Mouse (Mus musculus) stomach, embryonic 15.5 days (tissue): ENCODE data around the gene Prrt4. TPM values are rescaled to one million over a fixed set of nuclear protein-coding genes. Genes with fewer than 3 reads are reported as not detected.

Experiments used
- ATAC-seq: fragments of 200-750 bp; cut with Nextera tagmentation; 2 replicates; pipeline ENCODE4 v1.8.0; 2017; ENCODE audit warnings: low read depth, moderate number of reproducible peaks, moderate TSS enrichment; ENCODE audit not compliant: insufficient read depth, low FRiP score
- H3K27ac ChIP-seq: fragments of 300-500 bp; sonication (generic); 2 replicates; pipeline ENCODE4 v1.5.1; 2015; ENCODE audit warnings: mild to moderate bottlenecking, inconsistent platforms
- H3K27me3 ChIP-seq: fragments of 300-500 bp; sonication (generic); replicated peaks from 2 replicates; pipeline ENCODE4 v1.6.1; 2015; ENCODE audit warnings: inconsistent platforms
- H3K36me3 ChIP-seq: fragments of 300-500 bp; sonication (generic); 2 replicates; pipeline ENCODE4 v1.6.1; 2015; ENCODE audit warnings: inconsistent platforms
- H3K4me1 ChIP-seq: fragments of 300-500 bp; sonication (generic); 2 replicates; pipeline ENCODE4 v1.6.1; 2015; ENCODE audit warnings: inconsistent platforms
- H3K4me2 ChIP-seq: fragments of 300-500 bp; sonication (generic); 2 replicates; pipeline ENCODE4 v1.6.1; 2015; ENCODE audit warnings: mild to moderate bottlenecking, inconsistent platforms
- H3K4me3 ChIP-seq: fragments of 300-500 bp; sonication (generic); replicated peaks from 2 replicates; pipeline ENCODE4 v1.5.1; 2015; ENCODE audit warnings: inconsistent platforms
- H3K9ac ChIP-seq: fragments of 300-500 bp; sonication (generic); 2 replicates; pipeline ENCODE4 v1.6.1; 2015; ENCODE audit warnings: inconsistent platforms
- H3K9me3 ChIP-seq: fragments of 300-500 bp; sonication (generic); 2 replicates; pipeline ENCODE4 v1.6.1; 2016; ENCODE audit warnings: inconsistent platforms
- WGBS: fragments of 180-500 bp; shearing (Covaris S2); methylation state at CpG from one replicate; pipeline ENCODE4 v1.1.7; 2015; 5-methylcytosine and 5-hydroxymethylcytosine counted together
- polyA plus RNA-seq: library from polyadenylated mRNA; unstranded; fragments of >200 nt; fragmentation: Nextera tagmentation; extraction: Ambion mirVana; gene quantifications from 2 replicates; pipeline ENCODE4 v1.2.1, GENCODE M21; 2015

Prrt4 gene
- polyA plus RNA-seq, 1 experiment from 2014 or later = 0.58 TPM

GRCm38 (mm10) chr6:29195846-29196698, 16.7 kb upstream of the Prrt4 start:
- no peak overlapping the region for H3K4me3 ChIP-seq
- H3K27me3 ChIP-seq = peaks cover 3% of the 10 kb centered on the region; the same call in 1 of the 2 replicates
- ATAC-seq = no peak
- no peak overlapping the region for H3K4me2 ChIP-seq
- WGBS = 72% methylated on average over 5 of the region's 5 CpGs
- H3K27ac ChIP-seq = no peak overlapping the region
- H3K9ac ChIP-seq = no peak overlapping the region
- no peaks in the 10 kb centered on the region for H3K36me3 ChIP-seq
- H3K9me3 ChIP-seq = no peaks in the 10 kb centered on the region
- no peaks in the 10 kb centered on the region for H3K4me1 ChIP-seq

- Histone ChIP-seq H3K9me3 (no peaks in the 10 kb centered on the region), H3K4me1 (no peaks in the 10 kb centered on the region), H3K4me2 (no peak overlapping the region), H3K36me3 (no peaks in the 10 kb centered on the region), H3K4me3 (no peak overlapping the region), H3K27me3 (peaks cover 3% of the 10 kb centered on the region; the same call in 1 of the 2 replicates), H3K9ac (no peak overlapping the region), H3K27ac (no peak overlapping the region)
- WGBS = 73% methylated on average over 5 of the region's 5 CpGs
- ATAC-seq = no peak
These were observed 15.8 kb upstream of the Prrt4 start for GRCm38 (mm10) chr6:29195146-29195545.

- H3K27ac ChIP-seq = no peak overlapping the region
- no peak overlapping the region for H3K9ac ChIP-seq
- no peaks in the 10 kb centered on the region for H3K4me1 ChIP-seq
- no peaks in the 10 kb centered on the region for H3K36me3 ChIP-seq
- H3K4me2 ChIP-seq = no peak overlapping the region
- H3K4me3 ChIP-seq = no peak overlapping the region
- ATAC-seq = no peak
- WGBS = 65% methylated on average over 15 of the region's 15 CpGs
- H3K9me3 ChIP-seq = no peaks in the 10 kb centered on the region
- peaks cover 3% of the 10 kb centered on the region; the same call in 1 of the 2 replicates for H3K27me3 ChIP-seq
These were observed 14.8 kb upstream of the Prrt4 start for GRCm38 (mm10) chr6:29193961-29194750.

GRCm38 (mm10) chr6:29187936-29188335, 8.6 kb upstream of the Prrt4 start:
- Histone ChIP-seq H3K27me3 (no peaks in the 10 kb centered on the region; the same call in 1 of the 2 replicates), H3K4me3 (no peak overlapping the region), H3K9me3 (no peaks in the 10 kb centered on the region), H3K9ac (no peak overlapping the region), H3K4me2 (no peak overlapping the region), H3K27ac (no peak overlapping the region), H3K36me3 (no peaks in the 10 kb centered on the region), H3K4me1 (no peaks in the 10 kb centered on the region)
- no peak for ATAC-seq
- WGBS = 61% methylated on average over 1 of the region's 1 CpGs

- Histone ChIP-seq H3K9me3 (no peaks in the 10 kb centered on the region), H3K4me2 (peak overlapping the region; percentile 82), H3K27me3 (peaks cover 20% of the 10 kb centered on the region; the same call in 1 of the 2 replicates), H3K9ac (no peak overlapping the region), H3K27ac (no peak overlapping the region), H3K36me3 (no peaks in the 10 kb centered on the region), H3K4me3 (peak overlapping the region; percentile 48), H3K4me1 (0 out of 2 replicates have a peak, but pooled peaks cover 5% of the 10 kb centered on the region)
- 50% methylated on average over 8 of the region's 8 CpGs for WGBS
- no peak for ATAC-seq
These were observed 459 bp upstream of the Prrt4 start for GRCm38 (mm10) chr6:29179843-29180242.

- no peak overlapping the region for H3K27ac ChIP-seq
- H3K9ac ChIP-seq = no peak overlapping the region
- H3K9me3 ChIP-seq = no peaks in the 10 kb centered on the region
These were observed 1.2 kb downstream of the Prrt4 start for GRCm38 (mm10) chr6:29177901-29178879.

GRCm38 (mm10) chr6:29175113-29175512, 4.3 kb downstream of the Prrt4 start:
- WGBS = 62% methylated on average over 3 of the region's 3 CpGs
- Histone ChIP-seq H3K4me1 (peaks cover 18% of the 10 kb centered on the region), H3K27ac (no peak overlapping the region), H3K9ac (no peak overlapping the region), H3K4me3 (no peak overlapping the region), H3K9me3 (no peaks in the 10 kb centered on the region), H3K4me2 (no peak overlapping the region), H3K36me3 (no peaks in the 10 kb centered on the region), H3K27me3 (peaks cover 54% of the 10 kb centered on the region)
- ATAC-seq = no peak

More at GRCm38 (mm10) chr6:29177901-29178879, 1.2 kb downstream of the Prrt4 start:
- Histone ChIP-seq H3K4me3 (peak overlapping the region; percentile 48), H3K27me3 (peaks cover 35% of the 10 kb centered on the region), H3K4me2 (peak overlapping the region; percentile 82), H3K36me3 (no peaks in the 10 kb centered on the region), H3K4me1 (0 out of 2 replicates have a peak, but pooled peaks cover 5% of the 10 kb centered on the region)
- 31% methylated on average over 17 of the region's 17 CpGs for WGBS
- ATAC-seq = peak; percentile 13; the same call in 1 of the 2 replicates

- H3K27me3 ChIP-seq = peaks cover 59% of the 10 kb centered on the region
- peaks cover 18% of the 10 kb centered on the region for H3K4me1 ChIP-seq
- H3K4me3 ChIP-seq = no peak overlapping the region
- H3K9me3 ChIP-seq = no peaks in the 10 kb centered on the region
- 23% methylated on average over 7 of the region's 7 CpGs for WGBS
- H3K4me2 ChIP-seq = no peak overlapping the region
- ATAC-seq = no peak
- H3K27ac ChIP-seq = no peak overlapping the region
- H3K36me3 ChIP-seq = no peaks in the 10 kb centered on the region
- no peak overlapping the region for H3K9ac ChIP-seq
These were observed 5.0 kb downstream of the Prrt4 start for GRCm38 (mm10) chr6:29174368-29174767.

GRCm38 (mm10) chr6:29170952-29171388, 8.4 kb downstream of the Prrt4 start:
- Histone ChIP-seq H3K27ac (no peak overlapping the region), H3K9me3 (no peaks in the 10 kb centered on the region), H3K9ac (peak overlapping the region; percentile 43; the same call in 1 of the 2 replicates), H3K36me3 (no peaks in the 10 kb centered on the region), H3K4me1 (peaks cover 13% of the 10 kb centered on the region), H3K4me2 (peak overlapping the region; percentile 100), H3K27me3 (peaks cover 68% of the 10 kb centered on the region), H3K4me3 (peak overlapping the region; percentile 51)
- ATAC-seq = peak; percentile 64; the same call in 1 of the 2 replicates
- WGBS = under 1% methylated on average over 40 of the region's 40 CpGs

GRCm38 (mm10) chr6:29170063-29170921, 9.1 kb downstream of the Prrt4 start:
- Histone ChIP-seq H3K4me2 (peak overlapping the region; percentile 100), H3K27me3 (peaks cover 62% of the 10 kb centered on the region)

More at GRCm38 (mm10) chr6:29170063-29170921, 9.1 kb downstream of the Prrt4 start:
- Histone ChIP-seq H3K36me3 (no peaks in the 10 kb centered on the region), H3K4me3 (peak overlapping the region; percentile 51), H3K4me1 (peaks cover 13% of the 10 kb centered on the region), H3K27ac (no peak overlapping the region), H3K9ac (peak overlapping the region; percentile 43; the same call in 1 of the 2 replicates), H3K9me3 (no peaks in the 10 kb centered on the region)
- ATAC-seq = peak; percentile 54
- WGBS = under 1% methylated on average over 63 of the region's 63 CpGs
